Mouse (Mus musculus): ENCODE results near the gene Fasn. TPM values are rescaled to one million over a fixed set of nuclear protein-coding genes. Genes with fewer than 3 reads are reported as not detected.
"Not testable (repeated sequence)": the region's sequence is repeated elsewhere in the genome, so short reads cannot be mapped to it uniquely, and the experiment has no call there.

The Fasn gene
- polyA plus RNA-seq, 1 experiment from 2014 or later = 53.9 TPM

DNA sequence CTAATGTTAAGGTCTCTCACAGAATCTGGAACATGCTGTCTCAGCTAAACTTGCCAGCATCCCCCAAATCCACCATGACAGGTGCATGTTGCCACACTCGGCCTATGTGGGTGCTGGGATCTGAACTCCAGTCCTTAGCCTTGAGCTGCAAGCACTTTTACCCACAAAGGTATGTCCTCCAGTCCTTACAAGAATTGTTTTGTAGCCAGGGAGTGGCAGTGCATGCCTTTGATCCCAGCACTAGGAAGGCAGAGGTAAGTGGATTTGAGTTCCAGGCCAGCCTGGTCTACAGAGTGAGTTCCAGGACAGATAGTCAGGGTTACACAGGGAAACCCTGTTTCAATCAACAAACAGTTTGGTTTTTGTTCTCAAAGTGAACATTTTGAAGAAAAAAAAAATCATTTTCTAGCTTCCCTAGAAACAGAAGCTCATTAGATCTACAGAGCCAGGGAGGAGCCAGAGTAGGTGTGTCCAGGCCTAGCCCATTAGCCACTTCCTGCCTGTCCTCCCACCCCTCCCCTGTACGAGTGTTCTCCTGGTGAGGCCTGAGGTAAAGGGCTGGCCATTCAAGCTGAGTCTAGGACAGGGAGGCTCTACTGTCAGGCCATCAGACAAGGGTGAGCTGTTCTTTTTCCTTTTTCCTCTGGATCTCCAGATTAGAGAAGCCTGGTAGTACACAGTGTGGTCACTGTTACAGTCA is 26.1 kb upstream of the Fasn start:
- Histone ChIP-seq H3K36me3 (peaks cover 4% of the 10 kb centered on the region; the same call in 1 of the 2 replicates), H3K9ac (no peak overlapping the region), H3K4me2 (replicated peaks) (no peak overlapping the region), H3K27ac (no peak overlapping the region), H3K4me1 (peaks cover 6% of the 10 kb centered on the region; the same call in 1 of the 2 replicates), H3K4me3 (no peak overlapping the region), H3K27me3 (no peaks in the 10 kb centered on the region), H3K9me3 (no peaks in the 10 kb centered on the region)
- ATAC-seq (ENCODE audit: low FRiP score, low read depth) = no peak
- WGBS = 50% methylated on average over 2 of the region's 2 CpGs

DNA sequence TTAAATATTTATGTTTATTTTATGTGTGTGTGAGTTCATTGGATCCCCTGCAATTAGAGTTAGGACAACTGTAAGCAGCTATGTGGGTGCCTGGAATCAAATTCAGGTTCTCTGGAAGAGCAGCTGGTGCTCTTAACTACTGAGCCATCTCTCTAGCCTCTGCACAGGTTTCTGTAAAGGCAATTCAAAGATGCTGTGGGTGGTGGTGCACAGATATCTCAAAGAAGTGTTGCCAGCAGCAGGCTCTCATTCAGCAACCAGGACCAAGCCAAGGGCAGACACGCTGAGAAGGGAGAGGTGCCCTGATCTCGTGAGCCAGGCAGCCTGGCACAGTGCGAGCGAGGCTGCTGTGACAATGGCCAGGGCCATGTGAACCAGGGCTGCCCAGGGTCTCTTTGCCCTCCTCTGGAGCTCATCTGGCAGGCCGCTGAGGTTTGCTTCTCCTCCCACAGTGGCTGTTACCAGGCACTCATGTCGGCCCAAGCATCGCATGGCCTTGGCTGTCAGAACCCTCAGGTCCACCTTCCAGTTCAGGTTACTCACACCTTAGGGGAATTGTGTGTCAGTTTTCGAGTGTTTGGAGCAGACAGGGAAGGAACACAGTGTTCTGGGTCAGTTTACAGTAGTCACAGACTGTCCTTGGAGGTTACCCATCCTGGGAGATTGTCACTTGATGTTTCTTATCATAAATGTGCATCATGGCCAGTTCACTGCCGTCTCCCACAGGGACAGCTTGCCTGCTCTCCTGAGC is 22.6 kb upstream of the Fasn start:
- no peaks in the 10 kb centered on the region for H3K9me3 ChIP-seq
- H3K36me3 ChIP-seq = no peaks in the 10 kb centered on the region
- H3K4me1 ChIP-seq = 0 out of 2 replicates have a peak, but pooled peaks cover 3% of the 10 kb centered on the region
- H3K4me3 ChIP-seq = no peak overlapping the region
- H3K27me3 ChIP-seq = no peaks in the 10 kb centered on the region
- no peak overlapping the region; the same call in 1 of the 2 replicates for H3K9ac ChIP-seq
- WGBS = 86% methylated on average over 9 of the region's 9 CpGs
- H3K4me2 ChIP-seq (replicated peaks) = no peak overlapping the region
- no peak overlapping the region for H3K27ac ChIP-seq
- ATAC-seq (ENCODE audit: low FRiP score, low read depth) = no peak

DNA sequence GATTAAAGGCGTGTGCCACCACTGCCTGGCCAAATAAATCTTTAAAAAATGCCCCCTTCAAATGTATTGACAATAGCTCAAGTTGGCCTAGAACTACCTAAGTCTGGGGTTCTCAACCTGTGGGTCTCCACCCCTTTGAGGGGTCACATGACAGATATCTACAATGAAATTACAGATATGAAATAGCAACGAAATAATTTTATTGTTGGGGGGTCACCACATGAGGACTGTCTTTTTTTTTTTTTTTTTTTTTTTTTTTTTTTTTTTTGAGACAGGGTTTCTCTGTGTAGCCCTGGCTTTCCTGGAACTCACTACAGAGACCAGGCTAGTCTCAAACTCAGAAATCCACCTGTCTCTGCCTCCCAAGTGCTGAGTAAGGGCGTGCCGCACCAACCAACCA is 20.0 kb upstream of the Fasn start:
- Histone ChIP-seq H3K27me3 (no peaks in the 10 kb centered on the region), H3K4me3 (no peak overlapping the region), H3K27ac (no peak overlapping the region), H3K4me1 (no peaks in the 10 kb centered on the region), H3K9me3 (no peaks in the 10 kb centered on the region), H3K36me3 (no peaks in the 10 kb centered on the region), H3K4me2 (replicated peaks) (no peak overlapping the region), H3K9ac (no peak overlapping the region)
- WGBS = 87% methylated on average over 4 of the region's 4 CpGs
- no peak for ATAC-seq (ENCODE audit: low FRiP score, low read depth)

DNA sequence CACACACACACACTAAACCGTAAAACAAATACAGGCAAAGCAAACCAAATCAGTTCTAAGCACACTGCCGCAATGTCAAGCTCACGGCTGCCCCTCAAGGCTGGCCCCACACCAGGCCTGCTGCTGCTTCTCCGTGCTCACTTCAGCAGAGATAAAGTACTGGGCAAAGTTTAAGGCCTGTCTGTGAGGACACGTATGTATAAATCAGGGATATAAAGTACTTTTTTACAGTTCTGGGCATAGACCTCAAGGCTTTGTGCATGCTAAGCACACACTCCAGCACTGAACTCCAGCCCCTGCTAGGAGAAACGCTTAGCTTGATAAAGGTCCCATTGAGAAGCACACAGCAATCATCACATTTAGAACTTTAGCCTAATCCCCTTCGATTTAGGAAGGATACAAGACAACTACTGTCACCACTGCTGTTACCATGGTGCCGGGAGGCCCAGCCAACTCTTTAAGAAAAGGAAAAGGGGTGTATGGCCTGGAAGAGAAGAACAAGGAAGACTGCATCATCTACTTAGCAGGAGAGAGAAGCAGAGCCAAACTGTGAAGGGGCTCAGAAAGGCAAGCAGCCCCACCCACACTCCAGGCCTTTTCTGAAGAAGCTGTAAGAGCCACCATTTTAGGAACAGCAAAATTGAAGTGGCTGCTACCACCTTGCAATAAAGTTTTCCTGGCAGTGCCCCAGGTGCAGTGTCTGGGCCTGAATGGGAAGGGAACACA is 9.4 kb upstream of the Fasn start:
- Histone ChIP-seq H3K4me2 (replicated peaks) (no peak overlapping the region), H3K4me1 (no peaks in the 10 kb centered on the region), H3K9ac (no peak overlapping the region), H3K4me3 (no peak overlapping the region), H3K27me3 (no peaks in the 10 kb centered on the region), H3K27ac (peak overlapping the region; percentile 44; the same call in 1 of the 2 replicates), H3K36me3 (no peaks in the 10 kb centered on the region; the same call in 1 of the 2 replicates), H3K9me3 (no peaks in the 10 kb centered on the region)
- ATAC-seq (ENCODE audit: low FRiP score, low read depth) = no peak
- WGBS = 68% methylated on average over 8 of the region's 8 CpGs

DNA sequence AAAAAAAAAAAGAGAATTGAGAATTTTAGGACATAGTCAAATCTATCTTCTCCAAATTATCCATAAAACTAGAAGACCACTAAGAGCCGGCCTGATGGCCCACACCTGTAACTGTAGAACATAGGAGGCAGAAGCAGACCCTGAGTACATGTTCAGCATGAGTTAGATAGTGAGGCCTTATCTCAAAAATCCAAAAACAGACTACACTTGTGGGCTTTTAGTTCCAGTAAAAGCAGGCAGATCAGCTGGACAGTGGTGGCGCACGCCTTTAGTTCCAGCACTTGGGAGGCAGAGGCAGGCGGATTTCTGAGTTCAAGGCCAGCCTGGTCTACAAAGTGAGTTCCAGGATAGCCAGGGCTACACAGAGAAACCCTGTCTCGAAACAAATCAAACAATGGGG is 8.6 kb upstream of the Fasn start:
- ATAC-seq (ENCODE audit: low FRiP score, low read depth); H3K4me2 ChIP-seq (replicated peaks); H3K4me3 ChIP-seq; H3K27ac ChIP-seq; H3K27me3 ChIP-seq; H3K9me3 ChIP-seq; H3K36me3 ChIP-seq; H3K4me1 ChIP-seq; H3K9ac ChIP-seq: not testable (repeated sequence)
- 94% methylated on average over 5 of the region's 5 CpGs for WGBS

DNA sequence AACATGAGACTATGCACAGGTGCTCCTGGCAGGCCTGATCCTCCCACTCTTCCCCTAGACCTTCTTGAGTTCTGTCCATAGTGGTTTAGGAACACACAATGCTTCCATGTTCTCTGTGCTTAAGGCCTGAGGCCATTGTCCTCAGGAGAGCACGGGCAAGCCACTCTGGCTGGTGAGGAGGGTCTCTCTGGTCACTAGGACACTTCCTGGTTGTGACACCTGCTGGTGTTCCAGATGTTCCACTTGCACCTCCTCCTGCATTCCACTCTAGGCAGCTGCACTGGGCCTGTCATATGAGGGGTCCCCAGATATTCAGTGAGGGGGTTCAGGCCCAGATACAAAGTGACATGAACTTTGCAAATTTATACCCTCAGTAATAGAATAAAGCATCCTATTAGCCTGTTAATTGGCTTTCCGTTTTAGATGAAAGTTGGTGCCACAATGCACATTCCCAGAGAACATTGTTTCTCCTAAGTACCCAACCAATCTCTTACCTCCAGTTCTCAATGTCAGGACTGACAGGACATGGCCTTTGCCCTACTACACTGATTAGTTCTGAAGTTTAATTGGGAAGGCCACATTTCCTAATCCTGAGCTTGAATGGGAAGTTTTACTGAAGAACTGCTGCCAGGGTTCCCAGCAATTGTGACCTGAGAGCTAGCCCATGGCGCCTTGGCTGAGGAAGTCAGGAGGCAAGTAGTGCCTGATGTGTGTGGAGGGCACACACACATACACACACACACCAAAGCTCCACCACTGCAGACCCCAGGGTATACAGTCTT is 7.5 kb upstream of the Fasn start:
- 76% methylated on average over 3 of the region's 3 CpGs for WGBS
- Histone ChIP-seq H3K36me3 (no peaks in the 10 kb centered on the region; the same call in 1 of the 2 replicates), H3K27ac (no peak overlapping the region), H3K27me3 (no peaks in the 10 kb centered on the region), H3K9me3 (no peaks in the 10 kb centered on the region), H3K4me2 (replicated peaks) (no peak overlapping the region), H3K9ac (no peak overlapping the region), H3K4me3 (no peak overlapping the region), H3K4me1 (no peaks in the 10 kb centered on the region)
- ATAC-seq (ENCODE audit: low FRiP score, low read depth) = no peak

DNA sequence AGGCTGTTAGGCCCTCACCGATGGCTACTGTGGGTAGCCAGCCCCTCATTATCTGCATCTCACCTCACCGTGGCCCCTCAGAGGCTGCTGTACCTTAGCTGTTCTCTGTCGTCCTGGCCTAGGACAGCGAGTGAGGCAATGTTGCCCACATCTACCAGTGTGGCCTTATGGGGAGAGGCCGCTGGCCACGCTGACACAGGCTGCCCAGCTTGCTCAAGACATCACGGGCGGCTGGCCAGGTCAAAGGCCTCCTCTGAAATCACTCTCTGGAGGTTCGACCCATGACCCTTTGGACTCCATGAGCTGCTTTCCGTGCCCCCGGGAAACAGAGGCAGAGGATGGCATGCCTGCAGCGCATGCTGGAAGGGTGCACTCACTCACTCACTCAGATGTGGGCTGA is 6.3 kb upstream of the Fasn start:
- no peak overlapping the region for H3K4me3 ChIP-seq
- peak overlapping the region; percentile 25; the same call in 1 of the 2 replicates for H3K9ac ChIP-seq
- peaks cover 7% of the 10 kb centered on the region; the same call in 1 of the 2 replicates for H3K36me3 ChIP-seq
- no peak overlapping the region for H3K27ac ChIP-seq
- H3K4me1 ChIP-seq = peaks cover 6% of the 10 kb centered on the region
- H3K4me2 ChIP-seq (replicated peaks) = no peak overlapping the region
- H3K27me3 ChIP-seq = no peaks in the 10 kb centered on the region
- H3K9me3 ChIP-seq = no peaks in the 10 kb centered on the region
- ATAC-seq (ENCODE audit: low FRiP score, low read depth) = no peak
- WGBS = 86% methylated on average over 12 of the region's 12 CpGs

DNA sequence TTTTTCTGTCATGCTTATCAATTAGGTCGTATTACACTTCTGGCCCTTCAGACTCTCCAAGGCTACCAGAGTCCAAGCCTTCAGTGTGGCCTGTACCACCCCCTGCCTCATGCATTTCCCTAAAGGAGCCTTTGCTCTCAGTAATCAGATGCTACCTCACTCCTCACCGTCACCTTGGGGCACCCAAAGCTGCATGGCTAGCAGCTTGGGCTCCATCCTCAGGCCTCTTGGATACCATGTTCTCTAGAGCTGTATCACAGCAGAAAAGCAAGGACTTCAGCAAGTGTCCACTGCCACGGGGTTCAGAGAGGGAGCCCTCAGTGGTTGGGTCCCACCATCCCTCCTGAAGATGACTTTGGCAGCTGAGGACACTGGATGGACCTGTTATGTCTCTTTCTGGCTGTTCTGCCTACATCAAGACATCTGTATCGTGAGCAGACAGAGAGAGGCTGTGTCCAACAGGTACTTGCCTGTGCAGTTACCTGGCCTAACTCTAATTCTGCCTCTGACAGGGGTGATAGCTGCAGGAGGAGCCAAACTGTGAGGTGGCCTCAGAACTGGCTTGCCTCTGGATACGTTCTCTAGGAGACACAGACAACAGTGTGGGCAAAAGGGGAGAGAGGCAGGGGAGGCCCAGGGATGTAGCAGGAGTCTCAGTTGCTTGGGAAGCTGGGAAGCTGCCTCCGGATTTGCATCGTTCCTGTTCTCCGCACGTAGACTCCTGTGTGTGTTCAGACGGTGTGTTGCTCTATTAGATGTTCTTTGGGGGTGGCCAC is 5.6 kb upstream of the Fasn start:
- Histone ChIP-seq H3K4me2 (replicated peaks) (no peak overlapping the region), H3K36me3 (peaks cover 7% of the 10 kb centered on the region; the same call in 1 of the 2 replicates)
- ATAC-seq (ENCODE audit: low FRiP score, low read depth) = no peak

DNA sequence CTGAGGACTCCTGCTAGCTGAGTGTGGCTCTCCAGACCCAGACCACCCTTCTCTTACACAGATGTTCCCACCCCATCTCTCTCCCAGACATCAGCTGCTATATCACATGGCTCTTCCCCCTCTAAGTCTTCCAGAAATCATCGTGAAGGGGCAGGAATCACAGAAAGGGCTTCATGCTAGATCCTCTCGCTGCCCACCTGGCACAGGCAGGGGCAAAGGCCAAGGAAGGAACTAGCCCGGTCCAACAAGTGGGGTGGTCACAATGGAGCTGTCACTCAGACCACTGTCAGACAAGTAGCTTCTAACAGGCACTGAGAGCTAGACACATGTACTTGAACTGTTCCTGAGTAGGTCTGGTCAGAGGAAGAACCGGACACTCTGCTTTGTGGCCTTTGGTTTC is 4.1 kb upstream of the Fasn start:
- Histone ChIP-seq H3K9ac (0 out of 2 replicates have a peak overlapping the region, but pooled peaks have one; percentile 10), H3K27ac (no peak overlapping the region), H3K4me1 (peaks cover 13% of the 10 kb centered on the region), H3K36me3 (peaks cover 7% of the 10 kb centered on the region; the same call in 1 of the 2 replicates), H3K27me3 (no peaks in the 10 kb centered on the region), H3K4me3 (no peak overlapping the region), H3K9me3 (no peaks in the 10 kb centered on the region), H3K4me2 (replicated peaks) (no peak overlapping the region)
- WGBS = 83% methylated on average over 4 of the region's 4 CpGs
- no peak for ATAC-seq (ENCODE audit: low FRiP score, low read depth)

More for the DNA sequence above, 5.6 kb upstream of the Fasn start:
- Histone ChIP-seq H3K27ac (no peak overlapping the region), H3K27me3 (no peaks in the 10 kb centered on the region), H3K9me3 (no peaks in the 10 kb centered on the region), H3K4me1 (peaks cover 13% of the 10 kb centered on the region), H3K4me3 (no peak overlapping the region), H3K9ac (peak overlapping the region; percentile 31; the same call in 1 of the 2 replicates)
- 83% methylated on average over 10 of the region's 10 CpGs for WGBS

DNA sequence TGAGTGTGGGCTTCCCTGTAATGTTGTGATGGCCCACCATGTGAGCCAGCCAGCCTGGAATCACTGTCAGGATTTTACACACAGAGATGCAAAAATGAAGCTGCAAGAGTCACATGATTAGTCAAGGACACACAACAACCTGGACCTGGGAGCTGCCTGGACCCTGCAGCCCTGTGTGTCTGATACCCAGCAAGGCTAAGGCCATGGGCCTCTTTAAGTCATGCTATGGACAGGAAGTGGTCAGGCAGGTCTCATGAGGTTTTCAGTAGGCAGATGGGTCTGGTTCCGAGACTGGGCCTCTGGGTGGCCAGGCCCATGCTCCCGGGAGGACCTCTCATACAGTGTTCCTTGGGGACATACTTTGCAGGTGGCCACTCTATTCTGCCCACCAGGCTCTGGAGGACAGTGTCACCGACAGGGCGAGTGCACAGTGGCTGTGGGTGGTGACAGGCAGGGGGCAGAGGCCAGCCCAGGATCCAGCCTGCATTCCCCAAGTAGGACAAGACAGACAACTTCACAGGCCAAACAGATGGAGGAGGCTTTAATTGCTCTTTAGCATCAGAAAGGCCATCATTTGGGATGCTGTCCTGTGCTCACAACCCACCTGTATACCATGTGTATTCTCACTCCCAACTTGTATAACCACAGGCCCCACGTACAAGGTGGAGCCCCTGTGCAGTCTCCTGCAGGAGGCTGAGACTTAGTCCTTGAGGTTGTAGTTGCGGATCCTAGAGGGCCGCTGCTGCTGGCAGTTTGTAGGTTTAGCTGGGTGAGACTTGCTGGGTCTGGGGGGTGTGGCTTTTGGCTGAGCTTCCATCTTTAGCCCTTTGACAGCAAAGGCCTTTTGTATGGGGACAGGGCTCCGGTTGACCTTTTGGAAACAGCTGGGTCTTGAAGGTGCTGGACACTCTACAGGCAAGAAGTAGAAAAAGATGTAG is 1.9 kb upstream of the Fasn start:
- Histone ChIP-seq H3K27ac (peak overlapping the region; percentile 97), H3K36me3 (peaks cover 18% of the 10 kb centered on the region), H3K27me3 (no peaks in the 10 kb centered on the region), H3K4me2 (replicated peaks) (no peak overlapping the region), H3K4me3 (no peak overlapping the region), H3K4me1 (peaks cover 32% of the 10 kb centered on the region), H3K9ac (peak overlapping the region; percentile 97; the same call in 1 of the 2 replicates), H3K9me3 (no peaks in the 10 kb centered on the region)
- ATAC-seq (ENCODE audit: low FRiP score, low read depth) = no peak
- 88% methylated on average over 8 of the region's 8 CpGs for WGBS
